Mouse (Mus musculus) neural tube, embryonic 14.5 days (tissue): ENCODE measurements around the gene Ppp1r9b. TPM values are rescaled to one million over a fixed set of nuclear protein-coding genes. Genes with fewer than 3 reads are reported as not detected.

Experiments
- polyA plus RNA-seq: library from polyadenylated mRNA; unstranded; fragments of >200 nt; fragmentation: Nextera tagmentation; extraction: Ambion mirVana; gene quantifications from 2 replicates; pipeline ENCODE4 v1.2.1, GENCODE M21; 2014

The Ppp1r9b gene
- polyA plus RNA-seq, 1 experiment from 2014 or later = 29.8 TPM

Other genes starting within 250 kb of the Ppp1r9b start
- gene Cdc34b, start 249.3 kb upstream of the Ppp1r9b start, polyA plus RNA-seq = not detected in 2 replicates
- not detected in 2 replicates for gene Tmem92, start 208.3 kb upstream of the Ppp1r9b start, polyA plus RNA-seq
- 7.4 and 239 TPM in 2 replicates for gene Col1a1, start 54.8 kb upstream of the Ppp1r9b start, polyA plus RNA-seq
- gene Hils1, start 23.4 kb upstream of the Ppp1r9b start, polyA plus RNA-seq = not detected in 2 replicates
- not detected in 2 replicates for gene Sgca, start 14.7 kb upstream of the Ppp1r9b start, polyA plus RNA-seq
- gene Samd14, start 18.8 kb downstream of the Ppp1r9b start, polyA plus RNA-seq = 131 and 144 TPM in 2 replicates
- gene Pdk2, start 50.3 kb downstream of the Ppp1r9b start, polyA plus RNA-seq = 21.8 and 23.1 TPM in 2 replicates
- gene Itga3, start 85.8 kb downstream of the Ppp1r9b start, polyA plus RNA-seq = 13.8 and 13.9 TPM in 2 replicates
- gene Dlx3, start 129.1 kb downstream of the Ppp1r9b start, polyA plus RNA-seq = 0.23 TPM in 1 of 2 replicates, not detected in the other
- not detected in 2 replicates for gene Dlx4, start 155.2 kb downstream of the Ppp1r9b start, polyA plus RNA-seq